Mouse (Mus musculus): ENCODE results near the gene Bcl2. TPM values are rescaled to one million over a fixed set of nuclear protein-coding genes. Genes with fewer than 3 reads are reported as not detected.

The Bcl2 gene
- polyA plus RNA-seq, 1 experiment from 2014 or later = 0.97 TPM

DNA sequence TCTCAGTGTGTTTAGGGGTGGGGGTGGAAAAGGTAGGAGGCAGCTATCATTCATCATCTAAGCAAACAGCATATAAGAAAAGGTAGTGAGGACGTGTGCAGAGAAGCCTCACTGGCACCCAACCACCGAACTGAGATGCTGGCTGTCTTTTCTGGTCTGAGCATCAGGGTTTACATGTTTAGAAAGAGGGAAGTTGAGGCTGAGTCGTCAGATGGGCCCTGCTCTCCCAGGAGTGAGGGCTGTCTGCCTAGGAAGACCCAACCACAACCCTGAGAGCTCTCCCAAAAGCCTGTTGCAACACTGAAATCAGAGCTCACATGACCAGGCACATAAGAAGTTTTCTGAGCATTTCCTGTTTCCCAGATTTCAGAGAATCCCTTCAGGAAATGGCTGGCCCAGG lies 145.2 kb downstream of the Bcl2 start:
- Histone ChIP-seq H3K4me2 (ENCODE audit: low read depth, low read length) (no peak overlapping the region), H3K9me3 (replicated peaks; ENCODE audit: control insufficient read depth, low read length) (no peaks in the 10 kb centered on the region), H3K4me3 (ENCODE audit: low read depth, low read length) (no peak overlapping the region), H3K27me3 (ENCODE audit: control insufficient read depth, insufficient read depth, low read depth, low read length) (no peaks in the 10 kb centered on the region), H3K36me3 (ENCODE audit: control insufficient read depth, insufficient read depth) (no peaks in the 10 kb centered on the region), H3K9ac (ENCODE audit: low read depth, low read length) (no peak overlapping the region), H3K27ac (ENCODE audit: low read length) (no peak overlapping the region), H3K4me1 (ENCODE audit: control insufficient read depth, low read depth, low read length) (no peaks in the 10 kb centered on the region)
- WGBS (ENCODE audit: insufficient replicate concordance) = 31% methylated on average over 3 of the region's 3 CpGs
- no peak for ATAC-seq (ENCODE audit: low read depth)

DNA sequence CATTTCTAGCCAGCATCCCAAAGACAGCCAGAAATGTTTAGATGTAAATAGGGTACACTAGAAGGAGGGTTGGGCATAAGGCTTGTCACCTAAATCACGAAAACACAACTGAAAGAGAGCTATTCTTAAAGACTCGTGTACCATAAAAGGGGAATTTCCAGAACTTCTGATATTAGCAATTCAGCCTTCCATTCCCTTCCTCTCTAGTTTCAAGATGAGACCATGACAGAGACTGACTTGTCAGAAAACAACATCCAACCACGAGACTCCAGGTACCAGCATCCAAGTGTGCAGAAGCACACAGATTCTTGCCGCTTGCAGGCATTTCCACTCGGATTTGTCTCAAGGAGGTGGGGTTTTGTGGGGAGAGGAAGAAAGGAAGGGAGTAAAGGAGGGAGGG lies 146.6 kb downstream of the Bcl2 start:
- no peak for ATAC-seq (ENCODE audit: low read depth)
- H3K4me1 ChIP-seq (ENCODE audit: control insufficient read depth, low read depth, low read length) = no peaks in the 10 kb centered on the region
- H3K9ac ChIP-seq (ENCODE audit: low read depth, low read length) = no peak overlapping the region
- H3K27ac ChIP-seq (ENCODE audit: low read length) = no peak overlapping the region
- no peaks in the 10 kb centered on the region for H3K27me3 ChIP-seq (ENCODE audit: control insufficient read depth, insufficient read depth, low read depth, low read length)
- no peak overlapping the region for H3K4me3 ChIP-seq (ENCODE audit: low read depth, low read length)
- H3K9me3 ChIP-seq (replicated peaks; ENCODE audit: control insufficient read depth, low read length) = no peaks in the 10 kb centered on the region
- no peak overlapping the region for H3K4me2 ChIP-seq (ENCODE audit: low read depth, low read length)
- 61% methylated on average over 5 of the region's 5 CpGs for WGBS (ENCODE audit: insufficient replicate concordance)
- H3K36me3 ChIP-seq (ENCODE audit: control insufficient read depth, insufficient read depth) = no peaks in the 10 kb centered on the region

DNA sequence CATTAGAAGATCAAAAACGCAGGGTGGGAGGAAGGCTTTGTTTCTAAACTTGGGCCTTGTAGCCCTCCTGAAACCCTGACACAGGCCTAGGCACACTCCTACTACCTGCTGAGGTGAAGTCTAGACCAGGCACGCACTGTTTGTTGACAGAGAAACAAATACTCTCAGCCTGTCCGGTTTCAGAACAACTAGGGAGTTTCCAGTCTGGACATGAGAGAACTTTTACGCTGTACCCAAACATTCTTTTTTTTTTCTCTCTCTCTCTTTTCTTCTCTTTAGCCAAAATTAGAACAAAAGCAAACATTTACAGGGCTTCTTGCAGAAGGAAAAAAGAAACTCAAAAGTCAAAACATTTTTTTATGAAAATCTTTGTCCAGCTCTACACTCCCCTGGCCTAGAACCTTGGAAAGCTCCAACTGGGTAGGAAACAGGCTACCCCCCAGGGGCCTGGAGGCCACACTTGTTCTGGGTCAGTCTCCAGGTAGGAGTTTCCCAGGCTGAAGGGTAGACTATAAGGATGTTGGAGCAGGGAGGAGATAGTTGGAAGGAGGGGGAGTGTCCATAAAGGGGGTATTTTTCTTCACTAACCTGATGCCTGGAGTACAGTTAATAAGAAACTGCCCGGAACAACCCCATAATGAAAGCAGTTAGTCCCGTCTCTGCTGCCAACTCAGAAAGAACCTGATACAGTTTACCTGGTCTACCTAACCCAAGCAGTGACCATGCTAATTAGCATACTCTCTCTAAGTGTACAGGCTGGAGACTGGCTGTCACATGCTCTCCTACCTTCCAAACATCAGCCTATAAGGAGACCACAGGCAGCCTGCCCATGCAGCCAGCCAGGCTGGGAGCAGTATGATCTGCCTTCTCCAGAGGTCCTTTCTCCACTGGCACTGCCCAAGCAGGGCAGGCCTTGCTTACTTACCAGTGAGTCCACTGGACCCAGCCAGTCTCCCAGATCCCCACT lies 147.7 kb downstream of the Bcl2 start:
- no peaks in the 10 kb centered on the region for H3K9me3 ChIP-seq (replicated peaks; ENCODE audit: control insufficient read depth, low read length)
- H3K4me3 ChIP-seq (ENCODE audit: low read depth, low read length) = no peak overlapping the region
- 63% methylated on average over 6 of the region's 6 CpGs for WGBS (ENCODE audit: insufficient replicate concordance)
- no peak overlapping the region for H3K4me2 ChIP-seq (ENCODE audit: low read depth, low read length)
- no peaks in the 10 kb centered on the region for H3K27me3 ChIP-seq (ENCODE audit: control insufficient read depth, insufficient read depth, low read depth, low read length)
- H3K4me1 ChIP-seq (ENCODE audit: control insufficient read depth, low read depth, low read length) = no peaks in the 10 kb centered on the region
- no peak overlapping the region for H3K9ac ChIP-seq (ENCODE audit: low read depth, low read length)
- H3K27ac ChIP-seq (ENCODE audit: low read length) = no peak overlapping the region
- ATAC-seq (ENCODE audit: low read depth) = no peak
- no peaks in the 10 kb centered on the region for H3K36me3 ChIP-seq (ENCODE audit: control insufficient read depth, insufficient read depth)

DNA sequence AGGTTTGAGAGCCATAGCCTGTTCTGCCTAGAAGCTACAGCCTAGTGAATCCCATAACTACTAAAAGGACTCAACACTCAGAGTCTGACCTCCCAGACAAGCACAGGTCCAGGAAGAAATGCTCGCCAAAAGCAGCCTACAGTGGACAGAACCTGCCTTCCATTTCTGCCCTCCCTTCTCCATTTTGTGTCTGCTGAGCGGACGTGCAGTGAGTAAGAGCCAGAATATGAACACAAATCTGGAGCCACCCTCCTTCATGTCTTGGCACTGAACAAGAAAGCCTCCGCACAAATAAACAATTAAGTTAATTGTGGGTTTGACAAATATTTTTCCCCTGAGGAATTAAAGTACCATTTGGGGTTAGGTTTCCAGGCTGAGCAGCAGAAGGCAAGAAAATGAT lies 148.8 kb downstream of the Bcl2 start:
- no peaks in the 10 kb centered on the region for H3K9me3 ChIP-seq (replicated peaks; ENCODE audit: control insufficient read depth, low read length)
- H3K36me3 ChIP-seq (ENCODE audit: control insufficient read depth, insufficient read depth) = no peaks in the 10 kb centered on the region
- no peaks in the 10 kb centered on the region for H3K27me3 ChIP-seq (ENCODE audit: control insufficient read depth, insufficient read depth, low read depth, low read length)
- no peak overlapping the region for H3K4me3 ChIP-seq (ENCODE audit: low read depth, low read length)
- no peak overlapping the region for H3K9ac ChIP-seq (ENCODE audit: low read depth, low read length)
- no peaks in the 10 kb centered on the region for H3K4me1 ChIP-seq (ENCODE audit: control insufficient read depth, low read depth, low read length)
- WGBS (ENCODE audit: insufficient replicate concordance) = 69% methylated on average over 4 of the region's 4 CpGs
- no peak for ATAC-seq (ENCODE audit: low read depth)
- no peak overlapping the region for H3K27ac ChIP-seq (ENCODE audit: low read length)
- H3K4me2 ChIP-seq (ENCODE audit: low read depth, low read length) = no peak overlapping the region

DNA sequence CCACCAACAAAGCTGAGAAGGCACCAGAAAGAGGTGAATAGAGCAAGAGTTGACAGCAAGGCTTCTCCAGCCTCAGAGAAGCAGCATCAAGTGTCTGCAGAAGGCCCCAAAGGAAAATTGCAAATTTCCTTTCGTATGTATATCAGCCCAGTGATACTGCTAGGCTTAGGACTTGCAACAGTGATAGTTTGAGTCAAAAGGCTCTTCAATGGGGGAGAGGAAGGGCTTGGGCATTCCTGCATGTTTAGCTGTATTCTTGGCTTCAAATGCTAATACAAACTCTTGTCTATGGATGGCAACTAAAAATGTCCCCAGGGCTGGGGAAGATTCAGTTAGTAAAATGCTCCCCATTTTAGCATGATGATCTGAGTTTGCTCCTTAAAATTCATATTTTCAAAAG lies 149.6 kb downstream of the Bcl2 start:
- no peak overlapping the region for H3K9ac ChIP-seq (ENCODE audit: low read depth, low read length)
- no peaks in the 10 kb centered on the region for H3K27me3 ChIP-seq (ENCODE audit: control insufficient read depth, insufficient read depth, low read depth, low read length)
- H3K4me2 ChIP-seq (ENCODE audit: low read depth, low read length) = no peak overlapping the region
- H3K27ac ChIP-seq (ENCODE audit: low read length) = no peak overlapping the region
- ATAC-seq (ENCODE audit: low read depth) = no peak
- no peaks in the 10 kb centered on the region for H3K36me3 ChIP-seq (ENCODE audit: control insufficient read depth, insufficient read depth)
- H3K4me1 ChIP-seq (ENCODE audit: control insufficient read depth, low read depth, low read length) = no peaks in the 10 kb centered on the region
- H3K9me3 ChIP-seq (replicated peaks; ENCODE audit: control insufficient read depth, low read length) = no peaks in the 10 kb centered on the region
- 50% methylated on average over 1 of the region's 1 CpGs for WGBS (ENCODE audit: insufficient replicate concordance)
- H3K4me3 ChIP-seq (ENCODE audit: low read depth, low read length) = no peak overlapping the region

DNA sequence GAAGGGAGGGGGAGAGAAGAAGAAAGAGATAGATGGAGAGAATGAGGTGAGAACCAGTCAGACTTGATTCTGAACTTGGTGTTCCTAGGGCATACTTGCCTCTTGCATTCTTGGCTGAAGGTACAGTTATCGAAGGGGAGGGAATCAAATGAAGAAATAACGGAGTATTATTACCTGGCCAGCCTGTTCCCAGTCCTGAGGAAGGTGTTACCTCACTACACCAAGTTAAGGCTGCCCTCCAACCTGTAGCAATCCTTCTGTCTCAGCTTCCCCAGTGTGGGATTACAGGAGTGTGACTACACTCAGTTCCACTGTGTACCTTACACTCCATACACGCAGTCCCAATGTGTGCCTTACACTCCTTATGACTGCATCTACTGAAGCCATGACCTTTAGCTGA lies 151.3 kb downstream of the Bcl2 start:
- no peaks in the 10 kb centered on the region for H3K36me3 ChIP-seq (ENCODE audit: control insufficient read depth, insufficient read depth)
- no peak overlapping the region for H3K27ac ChIP-seq (ENCODE audit: low read length)
- H3K4me2 ChIP-seq (ENCODE audit: low read depth, low read length) = no peak overlapping the region
- no peak for ATAC-seq (ENCODE audit: low read depth)
- no peaks in the 10 kb centered on the region for H3K4me1 ChIP-seq (ENCODE audit: control insufficient read depth, low read depth, low read length)
- H3K27me3 ChIP-seq (ENCODE audit: control insufficient read depth, insufficient read depth, low read depth, low read length) = no peaks in the 10 kb centered on the region
- no peaks in the 10 kb centered on the region for H3K9me3 ChIP-seq (replicated peaks; ENCODE audit: control insufficient read depth, low read length)
- no peak overlapping the region for H3K9ac ChIP-seq (ENCODE audit: low read depth, low read length)
- no peak overlapping the region for H3K4me3 ChIP-seq (ENCODE audit: low read depth, low read length)
- 75% methylated on average over 3 of the region's 3 CpGs for WGBS (ENCODE audit: insufficient replicate concordance)

DNA sequence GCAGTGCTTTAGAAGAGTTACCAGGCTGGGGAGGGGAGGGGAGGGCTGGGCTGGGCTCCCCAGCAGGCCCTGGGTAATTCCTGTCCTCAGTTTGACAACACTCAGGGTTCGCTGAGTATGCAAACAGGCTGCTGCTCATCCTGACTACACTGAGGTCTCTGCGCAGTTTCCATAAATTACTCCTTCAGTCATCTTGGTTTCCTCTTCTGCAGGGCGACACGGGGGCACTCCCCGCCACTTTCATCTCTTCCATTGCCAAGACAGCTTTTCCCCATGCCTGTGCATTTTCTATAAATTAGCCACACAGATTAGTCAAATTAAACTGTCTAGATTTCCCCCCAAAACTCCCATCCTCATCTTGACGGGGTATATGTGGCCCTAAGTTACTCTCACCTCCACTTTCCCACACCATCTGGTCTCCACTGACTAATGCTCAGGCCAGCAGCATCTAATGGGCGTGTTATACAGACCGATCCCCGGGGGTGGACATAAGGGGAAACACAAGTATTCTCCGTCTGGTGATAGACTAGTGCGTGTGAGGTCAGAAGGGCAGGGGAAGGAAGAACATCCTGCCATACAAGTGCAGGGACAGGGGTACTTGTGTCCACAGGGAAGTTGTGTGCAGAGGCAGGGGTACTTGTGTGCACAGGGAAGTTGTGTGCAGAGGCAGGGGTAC lies 152.9 kb downstream of the Bcl2 start:
- ATAC-seq (ENCODE audit: low read depth) = no peak
- no peak overlapping the region for H3K4me2 ChIP-seq (ENCODE audit: low read depth, low read length)
- H3K36me3 ChIP-seq (ENCODE audit: control insufficient read depth, insufficient read depth) = no peaks in the 10 kb centered on the region
- WGBS (ENCODE audit: insufficient replicate concordance) = 35% methylated on average over 11 of the region's 11 CpGs
- no peak overlapping the region for H3K9ac ChIP-seq (ENCODE audit: low read depth, low read length)
- no peak overlapping the region for H3K27ac ChIP-seq (ENCODE audit: low read length)
- no peaks in the 10 kb centered on the region for H3K4me1 ChIP-seq (ENCODE audit: control insufficient read depth, low read depth, low read length)
- H3K9me3 ChIP-seq (replicated peaks; ENCODE audit: control insufficient read depth, low read length) = no peaks in the 10 kb centered on the region
- H3K4me3 ChIP-seq (ENCODE audit: low read depth, low read length) = no peak overlapping the region
- no peaks in the 10 kb centered on the region for H3K27me3 ChIP-seq (ENCODE audit: control insufficient read depth, insufficient read depth, low read depth, low read length)

DNA sequence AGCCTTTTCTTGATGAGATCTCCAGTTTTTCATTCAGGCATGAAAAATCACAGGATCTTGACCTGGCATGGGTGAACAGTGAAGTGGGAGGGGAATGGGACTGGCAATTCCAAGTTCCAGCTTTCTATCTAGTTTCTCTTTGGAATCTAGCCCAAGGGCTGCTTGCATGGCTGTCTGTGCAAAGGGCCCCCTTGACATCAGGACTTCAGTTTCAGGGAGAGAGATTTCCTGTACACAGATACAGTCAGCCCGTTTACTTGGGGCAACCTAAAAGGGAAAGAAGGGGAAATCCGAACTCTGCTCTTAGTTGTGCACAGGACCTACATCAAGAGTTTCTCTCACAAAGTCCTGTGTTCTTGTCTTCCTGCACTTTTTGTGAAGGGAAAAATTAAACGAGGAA lies 154.0 kb downstream of the Bcl2 start:
- Histone ChIP-seq H3K9ac (ENCODE audit: low read depth, low read length) (no peak overlapping the region), H3K27me3 (ENCODE audit: control insufficient read depth, insufficient read depth, low read depth, low read length) (no peaks in the 10 kb centered on the region), H3K4me2 (ENCODE audit: low read depth, low read length) (no peak overlapping the region), H3K9me3 (replicated peaks; ENCODE audit: control insufficient read depth, low read length) (no peaks in the 10 kb centered on the region), H3K36me3 (ENCODE audit: control insufficient read depth, insufficient read depth) (no peaks in the 10 kb centered on the region), H3K4me1 (ENCODE audit: control insufficient read depth, low read depth, low read length) (no peaks in the 10 kb centered on the region), H3K27ac (ENCODE audit: low read length) (no peak overlapping the region), H3K4me3 (ENCODE audit: low read depth, low read length) (no peak overlapping the region)
- WGBS (ENCODE audit: insufficient replicate concordance) = 40% methylated on average over 3 of the region's 3 CpGs
- ATAC-seq (ENCODE audit: low read depth) = no peak

DNA sequence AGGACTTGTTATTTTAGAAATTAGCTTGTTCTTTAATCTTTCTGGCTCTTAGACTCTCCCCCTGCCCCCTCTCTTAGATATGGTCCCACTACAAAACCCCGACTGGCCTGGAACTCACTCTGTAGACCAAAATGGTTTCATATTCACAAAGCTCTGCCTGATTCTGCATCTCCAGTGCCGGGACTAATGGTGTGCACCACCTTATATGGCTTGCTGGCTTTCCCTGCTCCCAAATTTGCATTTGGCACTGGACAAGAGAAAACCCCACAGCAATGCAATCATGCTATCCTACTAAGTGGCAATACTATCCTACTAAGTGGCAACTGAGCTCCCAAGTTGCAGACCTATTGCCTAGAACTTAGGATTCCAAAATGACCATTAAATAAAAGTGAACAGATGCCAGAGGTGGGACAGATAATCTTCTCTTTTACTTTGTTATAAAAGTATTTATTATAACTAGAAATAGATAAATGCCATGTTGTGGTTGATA lies 154.9 kb downstream of the Bcl2 start:
- H3K27me3 ChIP-seq (ENCODE audit: control insufficient read depth, insufficient read depth, low read depth, low read length) = no peaks in the 10 kb centered on the region
- 48% methylated on average over 2 of the region's 2 CpGs for WGBS (ENCODE audit: insufficient replicate concordance)
- H3K9ac ChIP-seq (ENCODE audit: low read depth, low read length) = no peak overlapping the region
- H3K27ac ChIP-seq (ENCODE audit: low read length) = no peak overlapping the region
- H3K4me3 ChIP-seq (ENCODE audit: low read depth, low read length) = no peak overlapping the region
- no peak for ATAC-seq (ENCODE audit: low read depth)
- no peaks in the 10 kb centered on the region for H3K36me3 ChIP-seq (ENCODE audit: control insufficient read depth, insufficient read depth)
- H3K9me3 ChIP-seq (replicated peaks; ENCODE audit: control insufficient read depth, low read length) = no peaks in the 10 kb centered on the region
- no peak overlapping the region for H3K4me2 ChIP-seq (ENCODE audit: low read depth, low read length)
- no peaks in the 10 kb centered on the region for H3K4me1 ChIP-seq (ENCODE audit: control insufficient read depth, low read depth, low read length)
